Mouse (Mus musculus) small intestine, adult 2 months (tissue): ENCODE measurements around the gene Nbas. TPM values are rescaled to one million over a fixed set of nuclear protein-coding genes. Genes with fewer than 3 reads are reported as not detected.

ENCODE experiments used
- H3K27ac ChIP-seq: fragments of 200-500 bp; 2 replicates; pipeline ENCODE4 v1.5.1; 2012; ENCODE audit warnings: low read depth, low read length, control low read depth, inconsistent platforms; ENCODE audit not compliant: insufficient read depth
- H3K27me3 ChIP-seq: fragments of 200-500 bp; 2 replicates; pipeline ENCODE4 v1.6.1; 2012; ENCODE audit warnings: mild to moderate bottlenecking, moderate library complexity, low read length, inconsistent platforms; ENCODE audit not compliant: control insufficient read depth, insufficient read depth
- H3K36me3 ChIP-seq: fragments of 200-500 bp; 2 replicates; pipeline ENCODE4 v1.6.1; 2012; ENCODE audit warnings: mild to moderate bottlenecking, low read length, control low read depth, inconsistent platforms; ENCODE audit not compliant: control insufficient read depth, insufficient read depth
- H3K4me1 ChIP-seq: fragments of 200-500 bp; 2 replicates; pipeline ENCODE4 v1.6.1; 2012; ENCODE audit warnings: low read length, inconsistent platforms, mixed read lengths; ENCODE audit not compliant: control insufficient read depth, insufficient read depth, insufficient read length
- H3K4me3 ChIP-seq: fragments of 200-500 bp; 2 replicates; pipeline ENCODE4 v1.5.1; 2012; ENCODE audit warnings: low read depth, mild to moderate bottlenecking, control low read depth, inconsistent platforms, low read length, moderate library complexity
- CTCF ChIP-seq: fragments of 200-500 bp; IDR thresholded peaks from 2 replicates; pipeline ENCODE4 v1.5.1; 2012; ENCODE audit warnings: low read depth, mild to moderate bottlenecking, control low read depth, inconsistent platforms, low read length, moderate library complexity, mixed read lengths; ENCODE audit not compliant: insufficient replicate concordance, insufficient read length; ENCODE audit errors: extremely low read depth
- POLR2A ChIP-seq: fragments of 200-500 bp; IDR thresholded peaks from 2 replicates; pipeline ENCODE4 v1.6.1; 2012; ENCODE audit warnings: low read depth, mild to moderate bottlenecking, control low read depth, inconsistent platforms, low read length, moderate library complexity
- WGBS: fragments of 180-500 bp; shearing (Covaris S2); methylation state at CpG from one replicate; pipeline ENCODE4 v1.1.7; 2018; 5-methylcytosine and 5-hydroxymethylcytosine counted together
- polyA plus RNA-seq: library from polyadenylated mRNA; depleted of rRNA; stranded (reverse); fragments of >200 nt; gene quantifications from 2 replicates; pipeline ENCODE4 v1.2.3, GENCODE M21; 2012

Nbas gene
- polyA plus RNA-seq, 1 experiment = 17.2 TPM

DNA sequence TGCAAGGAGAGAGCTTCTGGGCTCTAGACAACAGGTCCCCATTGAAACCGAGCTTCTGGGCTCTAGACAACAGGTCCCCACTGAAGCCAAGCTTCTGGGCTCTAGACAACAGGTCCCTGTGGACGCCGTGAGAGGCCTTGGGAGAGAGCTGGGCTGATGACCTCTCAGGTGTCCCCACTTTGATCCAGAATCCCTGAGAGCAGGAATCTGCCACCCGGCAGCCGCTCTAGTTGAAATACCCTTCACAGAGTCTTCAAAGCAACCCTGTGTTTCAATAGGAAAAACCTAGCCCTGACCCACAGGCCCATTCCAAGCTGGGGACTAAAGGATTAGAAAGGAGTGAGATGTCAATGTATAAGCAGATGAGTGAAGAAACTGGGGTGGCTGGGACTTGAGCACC, 320.1 kb downstream of the Nbas start:
- no peak for TF ChIP-seq CTCF
- no peak for TF ChIP-seq POLR2A
- Histone ChIP-seq H3K36me3 (0 out of 2 replicates have a peak, but pooled peaks cover 1% of the 10 kb centered on the region), H3K27ac (no peak overlapping the region), H3K27me3 (no peaks in the 10 kb centered on the region), H3K4me3 (no peak overlapping the region), H3K4me1 (no peaks in the 10 kb centered on the region)
- 93% methylated on average over 5 of the region's 5 CpGs for WGBS

DNA sequence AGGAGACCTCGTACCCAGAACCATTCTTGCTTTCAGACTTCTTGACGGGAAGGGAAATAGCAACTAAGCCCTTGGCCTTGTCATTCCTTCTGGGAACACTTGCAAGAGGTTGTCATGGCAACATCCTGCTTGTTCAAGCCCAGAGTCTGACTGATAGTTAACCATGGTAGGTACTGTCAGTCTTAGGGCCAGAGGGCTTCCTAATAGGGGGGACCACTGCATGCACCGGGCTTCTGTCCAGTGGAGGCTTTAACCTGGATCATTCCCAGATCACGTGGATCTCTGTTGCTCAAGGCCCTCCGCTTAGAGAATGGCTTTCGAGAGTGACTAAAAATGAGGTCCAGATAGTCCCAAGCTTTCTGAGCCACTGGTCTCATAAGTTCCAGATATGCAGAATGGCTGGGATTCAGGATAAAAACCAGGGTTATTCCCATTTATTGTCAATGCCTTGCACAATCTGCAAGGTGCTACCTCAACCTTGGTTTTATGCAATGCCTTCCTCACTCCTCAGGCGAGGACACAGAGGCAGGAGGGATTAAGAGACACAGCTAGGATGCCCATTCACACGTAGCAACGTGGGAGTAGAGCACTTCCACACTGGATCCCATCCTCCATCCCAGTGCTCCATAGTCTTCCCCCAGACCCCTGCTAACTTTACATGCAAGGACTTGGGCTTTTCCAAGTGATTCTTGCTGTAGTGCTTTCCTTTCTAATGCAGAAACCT, 326.0 kb downstream of the Nbas start:
- no peak overlapping the region for H3K4me3 ChIP-seq
- no peaks in the 10 kb centered on the region for H3K27me3 ChIP-seq
- H3K36me3 ChIP-seq = no peaks in the 10 kb centered on the region
- H3K4me1 ChIP-seq = no peaks in the 10 kb centered on the region
- H3K27ac ChIP-seq = no peak overlapping the region
- TF ChIP-seq CTCF (no peak), POLR2A (no peak)
- WGBS = 69% methylated on average over 9 of the region's 9 CpGs

DNA sequence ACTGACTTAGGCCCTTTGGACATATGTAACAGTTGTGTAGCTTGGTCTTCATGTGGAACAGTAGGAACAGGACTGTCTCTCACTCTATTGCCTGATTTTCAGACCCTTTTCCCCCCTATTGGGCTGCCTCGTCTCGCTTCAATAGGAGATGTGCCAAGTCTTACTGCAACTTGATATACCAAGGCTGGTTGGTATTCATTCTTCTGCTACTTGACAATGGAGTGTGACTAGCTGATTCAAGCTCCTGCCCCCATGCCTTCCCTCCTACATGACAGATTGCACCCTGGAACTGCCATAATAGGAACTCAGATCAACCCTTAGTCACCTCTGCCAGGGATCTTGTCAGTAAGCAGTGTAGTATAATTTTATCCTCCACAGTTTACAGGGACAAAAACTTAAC, 328.1 kb downstream of the Nbas start:
- 87% methylated on average over 2 of the region's 2 CpGs for WGBS
- Histone ChIP-seq H3K36me3 (no peaks in the 10 kb centered on the region), H3K27me3 (no peaks in the 10 kb centered on the region), H3K4me3 (no peak overlapping the region), H3K27ac (no peak overlapping the region), H3K4me1 (no peaks in the 10 kb centered on the region)
- TF ChIP-seq POLR2A (no peak), CTCF (no peak)

DNA sequence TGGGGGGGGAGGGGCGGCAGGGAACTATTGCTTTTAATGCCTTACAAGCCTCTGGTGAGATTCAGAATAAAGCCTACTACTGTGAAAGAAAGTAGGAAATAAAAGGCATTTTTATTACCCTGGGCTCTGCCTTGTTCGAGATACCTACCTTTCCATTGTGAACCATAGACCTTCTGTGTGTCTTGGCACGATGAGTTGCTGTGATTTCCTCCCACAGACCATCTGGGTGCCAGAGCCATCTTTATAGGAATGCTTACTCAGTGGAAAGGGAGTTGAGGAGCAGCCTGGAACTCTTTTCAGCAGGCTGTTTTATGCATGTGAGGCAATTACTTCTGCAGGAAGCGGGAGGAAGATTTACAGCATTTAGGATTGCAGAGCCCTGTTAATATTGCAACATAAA, 329.6 kb downstream of the Nbas start:
- Histone ChIP-seq H3K27me3 (no peaks in the 10 kb centered on the region), H3K36me3 (no peaks in the 10 kb centered on the region), H3K27ac (no peak overlapping the region), H3K4me3 (no peak overlapping the region), H3K4me1 (no peaks in the 10 kb centered on the region)
- WGBS = 46% methylated on average over 4 of the region's 4 CpGs
- no peak for TF ChIP-seq CTCF
- no peak for TF ChIP-seq POLR2A

DNA sequence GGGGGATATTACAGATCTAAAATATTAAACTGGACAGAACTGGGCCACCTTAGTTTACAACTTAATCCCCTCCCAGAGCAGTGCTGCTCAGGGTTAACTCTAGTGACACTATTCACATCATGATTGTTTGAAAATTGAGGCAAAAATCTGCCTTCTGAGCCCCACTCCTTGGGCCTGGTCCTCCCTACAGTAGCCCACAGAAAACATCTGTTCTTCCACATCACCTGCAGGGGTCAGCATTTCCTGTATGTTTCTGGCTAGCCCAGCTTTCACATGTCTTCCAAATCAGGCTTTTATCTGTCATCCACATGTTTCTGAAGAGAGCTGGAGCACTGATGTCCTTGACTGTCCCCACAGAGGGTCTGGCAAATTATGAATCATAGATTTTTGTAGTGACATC, 333.5 kb downstream of the Nbas start:
- TF ChIP-seq CTCF = no peak
- TF ChIP-seq POLR2A = no peak
- Histone ChIP-seq H3K4me3 (no peak overlapping the region), H3K27me3 (no peaks in the 10 kb centered on the region), H3K27ac (no peak overlapping the region), H3K36me3 (no peaks in the 10 kb centered on the region), H3K4me1 (no peaks in the 10 kb centered on the region)

DNA sequence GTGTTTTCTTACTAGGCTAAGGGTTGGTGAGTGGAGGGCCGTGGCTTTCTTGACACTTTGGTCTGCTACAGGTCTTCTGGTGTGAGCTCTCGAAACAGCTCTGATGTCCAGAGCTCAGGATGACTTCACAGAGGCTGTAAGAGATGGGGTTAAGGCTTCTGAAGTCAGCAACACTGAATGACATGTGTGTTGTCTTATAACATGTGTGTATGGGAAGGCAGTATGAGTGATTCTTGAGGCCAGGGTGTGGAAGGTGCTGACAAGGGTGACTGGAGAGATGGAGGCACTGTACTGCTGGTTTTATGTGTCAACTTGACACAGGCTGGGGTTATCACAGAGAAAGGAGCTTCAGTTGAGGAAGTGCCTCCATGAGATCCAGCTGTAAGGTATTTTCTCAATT, 338.1 kb downstream of the Nbas start:
- TF ChIP-seq POLR2A (no peak), CTCF (no peak)
- no peaks in the 10 kb centered on the region for H3K36me3 ChIP-seq
- H3K27me3 ChIP-seq = no peaks in the 10 kb centered on the region
- no peak overlapping the region for H3K4me3 ChIP-seq
- no peaks in the 10 kb centered on the region for H3K4me1 ChIP-seq
- WGBS = 64% methylated on average over 2 of the region's 2 CpGs
- H3K27ac ChIP-seq = no peak overlapping the region

DNA sequence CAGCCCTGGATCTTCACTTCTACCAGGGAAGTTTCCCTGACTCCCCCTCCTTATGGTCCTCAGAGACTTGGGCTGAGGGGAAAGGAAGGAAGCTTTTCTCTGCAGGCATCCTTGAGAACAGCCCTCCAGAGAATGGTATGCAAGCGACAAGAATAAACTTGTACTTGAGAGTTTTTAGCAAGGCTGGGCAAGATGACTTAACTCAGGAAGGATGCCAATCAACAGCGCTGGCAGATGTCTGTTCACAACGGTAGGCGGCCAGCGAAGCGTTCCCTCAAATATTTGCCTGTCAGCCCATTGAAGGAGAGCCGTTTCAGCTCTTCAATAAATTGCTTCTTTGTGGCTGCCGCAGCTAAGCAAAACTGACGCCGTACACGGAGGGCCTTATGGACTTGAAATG, 340.1 kb downstream of the Nbas start:
- Histone ChIP-seq H3K36me3 (no peaks in the 10 kb centered on the region), H3K4me1 (no peaks in the 10 kb centered on the region), H3K27ac (no peak overlapping the region), H3K27me3 (no peaks in the 10 kb centered on the region), H3K4me3 (no peak overlapping the region)
- WGBS = 64% methylated on average over 11 of the region's 11 CpGs
- TF ChIP-seq CTCF = no peak
- TF ChIP-seq POLR2A = no peak
